Mouse (Mus musculus): Measurements from ENCODE around the gene Slc51a. TPM values are rescaled to one million over a fixed set of nuclear protein-coding genes. Genes with fewer than 3 reads are reported as not detected.

Slc51a gene
- polyA plus RNA-seq, 1 experiment from 2014 or later: 0.29 TPM

DNA sequence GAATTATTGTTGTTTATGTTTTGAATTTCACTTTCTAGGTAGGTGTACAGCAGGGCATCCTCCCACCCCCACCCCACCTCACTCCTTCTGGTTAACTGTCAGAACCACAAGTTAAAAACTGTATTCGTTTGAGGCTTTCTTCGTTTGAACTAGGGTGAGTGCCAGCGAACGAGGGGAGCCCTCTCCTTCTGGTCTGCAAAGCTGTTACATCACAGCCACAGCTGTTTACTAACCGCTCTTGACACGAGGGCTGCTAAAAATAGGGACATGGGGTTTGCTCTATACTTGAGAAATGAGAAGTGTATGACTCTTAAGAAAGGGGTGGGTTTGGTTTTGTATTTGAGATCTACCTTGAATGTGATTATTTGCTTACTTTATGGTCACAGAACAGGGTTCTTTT is 53.6 kb downstream of the Slc51a start:
- ATAC-seq (replicated peaks; ENCODE audit: low FRiP score) (no peak), DNase-seq (ENCODE audit: low spot score) (no peak)
- Histone ChIP-seq H3K9ac (ENCODE audit: low read length) (no peak overlapping the region), H3K4me2 (ENCODE audit: low read depth, low read length, severe bottlenecking) (no peak overlapping the region), H3K27ac (ENCODE audit: low read depth, low read length) (no peak overlapping the region), H3K27me3 (ENCODE audit: control insufficient read depth, insufficient read depth, low read length) (no peaks in the 10 kb centered on the region), H3K4me1 (replicated peaks; ENCODE audit: control insufficient read depth, insufficient read depth, low read length) (peaks cover 2% of the 10 kb centered on the region; the same call in 1 of the 2 replicates), H3K9me3 (ENCODE audit: control insufficient read depth, low read length) (no peaks in the 10 kb centered on the region), H3K4me3 (ENCODE audit: low read depth, low read length) (no peak overlapping the region), H3K36me3 (ENCODE audit: control insufficient read depth, insufficient read depth, low read length) (no peaks in the 10 kb centered on the region)
- WGBS: 68% methylated on average over 6 of the region's 6 CpGs

DNA sequence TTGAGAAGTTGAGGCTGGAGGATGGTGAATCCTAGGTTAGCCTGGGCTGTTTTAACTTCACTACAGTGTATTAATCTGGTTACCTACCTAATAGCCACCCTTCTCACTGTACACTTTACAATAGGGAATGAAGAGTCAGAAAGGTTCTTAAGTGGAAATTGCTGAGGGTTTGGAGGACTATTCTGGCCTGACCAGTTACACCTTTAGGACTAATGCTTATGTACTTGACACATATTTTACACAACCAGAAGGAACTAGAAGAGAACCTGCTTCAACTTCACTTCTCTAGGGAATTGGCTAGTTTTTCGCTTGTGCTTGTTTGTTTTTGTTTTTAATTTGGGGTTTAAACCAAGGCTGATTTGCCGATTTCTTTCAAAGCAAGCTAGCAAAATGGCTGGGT is 54.5 kb downstream of the Slc51a start:
- no peak for ATAC-seq (replicated peaks; ENCODE audit: low FRiP score)
- no peak overlapping the region for H3K9ac ChIP-seq (ENCODE audit: low read length)
- H3K4me2 ChIP-seq (ENCODE audit: low read depth, low read length, severe bottlenecking): no peak overlapping the region
- no peak overlapping the region for H3K4me3 ChIP-seq (ENCODE audit: low read depth, low read length)
- no peaks in the 10 kb centered on the region for H3K9me3 ChIP-seq (ENCODE audit: control insufficient read depth, low read length)
- no peaks in the 10 kb centered on the region for H3K27me3 ChIP-seq (ENCODE audit: control insufficient read depth, insufficient read depth, low read length)
- DNase-seq (ENCODE audit: low spot score): no peak
- 73% methylated on average over 2 of the region's 2 CpGs for WGBS
- H3K4me1 ChIP-seq (replicated peaks; ENCODE audit: control insufficient read depth, insufficient read depth, low read length): peaks cover 2% of the 10 kb centered on the region; the same call in 1 of the 2 replicates
- H3K27ac ChIP-seq (ENCODE audit: low read depth, low read length): no peak overlapping the region
- H3K36me3 ChIP-seq (ENCODE audit: control insufficient read depth, insufficient read depth, low read length): no peaks in the 10 kb centered on the region

DNA sequence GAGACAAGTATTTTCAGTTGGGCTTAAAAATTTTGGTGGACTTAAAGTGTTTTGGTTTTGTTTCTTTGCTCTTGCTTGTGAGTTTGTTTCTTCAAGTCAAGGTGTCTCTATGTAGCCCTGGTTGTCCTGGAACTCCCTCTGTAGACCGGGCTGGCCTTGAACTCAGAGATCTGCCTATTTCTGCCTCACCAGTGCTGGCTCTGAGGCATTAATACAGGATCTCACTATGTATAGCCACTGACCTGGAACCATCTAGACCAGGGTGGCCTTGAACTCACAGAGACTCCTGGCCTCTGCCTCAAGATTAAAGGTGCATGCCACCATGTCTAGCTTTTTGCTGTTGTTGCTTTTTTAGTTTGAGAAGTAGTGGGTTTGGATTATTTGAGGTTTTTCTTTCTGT is 55.8 kb downstream of the Slc51a start:
- Histone ChIP-seq H3K4me1 (replicated peaks; ENCODE audit: control insufficient read depth, insufficient read depth, low read length) (peaks cover 2% of the 10 kb centered on the region; the same call in 1 of the 2 replicates), H3K4me2 (ENCODE audit: low read depth, low read length, severe bottlenecking) (peak overlapping the region; percentile 93), H3K27ac (ENCODE audit: low read depth, low read length) (no peak overlapping the region), H3K27me3 (ENCODE audit: control insufficient read depth, insufficient read depth, low read length) (no peaks in the 10 kb centered on the region), H3K9me3 (ENCODE audit: control insufficient read depth, low read length) (no peaks in the 10 kb centered on the region), H3K9ac (ENCODE audit: low read length) (no peak overlapping the region), H3K4me3 (ENCODE audit: low read depth, low read length) (0 out of 2 replicates have a peak overlapping the region, but pooled peaks have one; percentile 77), H3K36me3 (ENCODE audit: control insufficient read depth, insufficient read depth, low read length) (no peaks in the 10 kb centered on the region)
- DNase-seq (ENCODE audit: low spot score): no peak
- ATAC-seq (replicated peaks; ENCODE audit: low FRiP score): no peak
- WGBS: 88% methylated on average over 1 of the region's 1 CpGs

DNA sequence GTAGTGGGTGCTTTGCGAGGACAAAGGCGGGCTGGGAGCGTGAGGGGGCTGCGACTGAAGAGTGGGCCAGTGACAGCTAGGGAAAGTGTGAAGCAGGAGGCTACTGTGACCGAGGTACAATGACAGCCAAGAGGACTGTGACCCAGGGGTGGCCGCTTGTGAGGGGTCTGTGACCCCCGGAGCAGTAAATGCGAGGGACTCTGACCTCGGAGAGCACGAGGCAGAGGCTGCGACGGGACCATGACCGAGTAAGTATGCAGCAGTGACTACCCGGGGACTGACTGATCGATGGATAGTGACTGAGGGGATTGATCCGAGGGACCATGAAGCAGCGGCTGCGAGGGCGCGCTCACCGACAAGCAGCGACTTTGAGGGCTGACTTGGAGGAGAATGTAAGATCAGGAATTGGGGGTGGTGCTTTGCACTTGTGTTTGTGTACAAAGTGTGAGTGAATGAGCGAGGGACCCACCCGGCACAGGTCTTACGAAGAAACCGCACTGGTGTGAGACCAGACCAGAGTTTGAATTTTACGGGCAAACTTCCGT is 56.6 kb downstream of the Slc51a start:
- Histone ChIP-seq H3K36me3 (ENCODE audit: control insufficient read depth, insufficient read depth, low read length) (no peaks in the 10 kb centered on the region), H3K9me3 (ENCODE audit: control insufficient read depth, low read length) (no peaks in the 10 kb centered on the region), H3K27me3 (ENCODE audit: control insufficient read depth, insufficient read depth, low read length) (no peaks in the 10 kb centered on the region), H3K4me1 (replicated peaks; ENCODE audit: control insufficient read depth, insufficient read depth, low read length) (peaks cover 2% of the 10 kb centered on the region; the same call in 1 of the 2 replicates), H3K4me3 (ENCODE audit: low read depth, low read length) (peak overlapping the region; percentile 77), H3K4me2 (ENCODE audit: low read depth, low read length, severe bottlenecking) (peak overlapping the region; percentile 93), H3K9ac (ENCODE audit: low read length) (peak overlapping the region; percentile 82), H3K27ac (ENCODE audit: low read depth, low read length) (peak overlapping the region; percentile 80; the same call in 1 of the 2 replicates)
- peak; percentile 85 for ATAC-seq (replicated peaks; ENCODE audit: low FRiP score)
- 2% methylated on average over 28 of the region's 28 CpGs for WGBS
- DNase-seq (ENCODE audit: low spot score): no peak

DNA sequence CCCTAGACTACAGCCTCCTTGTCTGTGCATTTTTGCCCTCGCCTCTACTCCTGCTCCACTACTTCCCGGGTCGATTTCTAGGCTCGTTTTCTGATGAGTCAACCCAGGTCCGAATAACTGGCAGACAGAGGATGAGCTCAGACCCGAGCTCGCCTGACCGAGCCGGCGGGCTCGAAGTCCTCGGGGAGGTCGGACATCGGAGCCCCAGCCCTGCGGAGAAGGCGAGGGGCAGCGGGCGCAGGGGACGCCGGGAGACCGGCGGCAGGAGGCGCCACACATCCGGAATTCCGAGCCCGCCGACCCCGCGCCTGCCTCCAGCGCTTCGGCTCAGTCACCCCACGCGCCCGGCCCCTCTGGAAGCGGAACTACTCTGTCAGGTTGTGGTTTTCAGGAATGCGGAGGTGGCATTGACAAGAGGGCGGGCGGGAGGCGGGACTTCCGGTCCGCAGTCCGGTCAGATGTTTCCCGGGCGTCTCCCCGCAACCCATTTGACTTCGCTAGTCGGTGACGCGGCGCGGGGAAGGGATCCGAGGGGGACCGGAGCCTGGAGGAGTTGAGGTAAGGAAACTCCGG is 57.1 kb downstream of the Slc51a start, which contains the start of gene Pcyt1a:
Gene Pcyt1a, plus strand, starts transcription at position 448 of the 573 bp plus-strand sequence.
- peak within 1 kb of the TSS; percentile 82 for H3K9ac ChIP-seq (ENCODE audit: low read length)
- peak; percentile 97 for ATAC-seq (replicated peaks; ENCODE audit: low FRiP score)
- DNase-seq (ENCODE audit: low spot score): peak; percentile 96

DNA sequence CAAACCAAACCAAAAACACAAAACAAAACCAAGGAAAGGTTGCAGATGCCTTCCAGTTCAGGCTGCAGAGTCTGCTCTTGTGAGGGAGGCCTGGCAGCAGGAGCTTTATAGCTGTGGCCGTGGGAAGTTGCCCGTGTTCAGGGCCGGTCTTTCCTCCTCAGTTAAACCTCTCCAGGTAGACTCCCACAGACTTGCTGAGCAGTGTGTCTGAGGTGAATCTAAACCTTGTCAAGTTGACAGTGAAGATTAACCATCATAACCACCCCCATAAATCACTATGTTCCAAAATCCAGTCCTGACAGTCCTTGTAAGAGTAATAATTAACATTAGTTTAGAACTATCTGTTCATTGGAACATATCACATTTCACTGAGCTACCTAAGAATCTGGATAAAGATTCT is 60.2 kb downstream of the Slc51a start:
- H3K4me2 ChIP-seq (ENCODE audit: low read depth, low read length, severe bottlenecking): no peak overlapping the region
- 90% methylated on average over 3 of the region's 3 CpGs for WGBS
- no peak overlapping the region for H3K4me3 ChIP-seq (ENCODE audit: low read depth, low read length)
- ATAC-seq (replicated peaks; ENCODE audit: low FRiP score): no peak
- H3K9ac ChIP-seq (ENCODE audit: low read length): no peak overlapping the region
- H3K36me3 ChIP-seq (ENCODE audit: control insufficient read depth, insufficient read depth, low read length): no peaks in the 10 kb centered on the region
- peaks cover 2% of the 10 kb centered on the region; the same call in 1 of the 2 replicates for H3K4me1 ChIP-seq (replicated peaks; ENCODE audit: control insufficient read depth, insufficient read depth, low read length)
- no peaks in the 10 kb centered on the region for H3K27me3 ChIP-seq (ENCODE audit: control insufficient read depth, insufficient read depth, low read length)
- no peak for DNase-seq (ENCODE audit: low spot score)
- no peaks in the 10 kb centered on the region for H3K9me3 ChIP-seq (ENCODE audit: control insufficient read depth, low read length)
- H3K27ac ChIP-seq (ENCODE audit: low read depth, low read length): no peak overlapping the region

More for the DNA sequence above, 57.1 kb downstream of the Slc51a start, which contains the start of gene Pcyt1a:
- under 1% methylated on average over 52 of the region's 54 CpGs for WGBS
- H3K27me3 ChIP-seq (ENCODE audit: control insufficient read depth, insufficient read depth, low read length): no peaks in the 10 kb centered on the region
- H3K9me3 ChIP-seq (ENCODE audit: control insufficient read depth, low read length): no peaks in the 10 kb centered on the region
- H3K4me2 ChIP-seq (ENCODE audit: low read depth, low read length, severe bottlenecking): peak within 1 kb of the TSS; percentile 93
- peaks cover 2% of the 10 kb centered on the region; the same call in 1 of the 2 replicates for H3K4me1 ChIP-seq (replicated peaks; ENCODE audit: control insufficient read depth, insufficient read depth, low read length)
- H3K36me3 ChIP-seq (ENCODE audit: control insufficient read depth, insufficient read depth, low read length): no peaks in the 10 kb centered on the region
- H3K4me3 ChIP-seq (ENCODE audit: low read depth, low read length): peak within 1 kb of the TSS; percentile 77
- peak within 1 kb of the TSS; percentile 80 for H3K27ac ChIP-seq (ENCODE audit: low read depth, low read length)

Other genes with a start within 250 kb of the Slc51a start
- gene Fbxo45, start 240.7 kb downstream of the Slc51a start, polyA plus RNA-seq (2014; fragmentation: Nextera tagmentation; extraction: Ambion mirVana): 28.0 and 31.1 TPM in 2 replicates
- gene Wdr53, start 240.7 kb downstream of the Slc51a start, polyA plus RNA-seq (2014; fragmentation: Nextera tagmentation; extraction: Ambion mirVana): 17.4 and 20.3 TPM in 2 replicates
- not detected in 2 replicates for gene Smco1, start 216.4 kb downstream of the Slc51a start, polyA plus RNA-seq (2014; fragmentation: Nextera tagmentation; extraction: Ambion mirVana)
- gene Rnf168, start 210.4 kb downstream of the Slc51a start, polyA plus RNA-seq (2014; fragmentation: Nextera tagmentation; extraction: Ambion mirVana): 36.6 and 40.9 TPM in 2 replicates
- gene Ubxn7, start 155.6 kb downstream of the Slc51a start, polyA plus RNA-seq (2014; fragmentation: Nextera tagmentation; extraction: Ambion mirVana): 24.6 and 28.8 TPM in 2 replicates
- not detected in 2 replicates for gene Tm4sf19, start 87.4 kb downstream of the Slc51a start, polyA plus RNA-seq (2014; fragmentation: Nextera tagmentation; extraction: Ambion mirVana)
- 33.1 and 36.1 TPM in 2 replicates for gene Tctex1d2, start 68.2 kb downstream of the Slc51a start, polyA plus RNA-seq (2014; fragmentation: Nextera tagmentation; extraction: Ambion mirVana)
- 41.9 and 45.3 TPM in 2 replicates for gene Pcyt1a, start 57.0 kb downstream of the Slc51a start, polyA plus RNA-seq (2014; fragmentation: Nextera tagmentation; extraction: Ambion mirVana)
- gene Zdhhc19, start 8.4 kb upstream of the Slc51a start, polyA plus RNA-seq (2014; fragmentation: Nextera tagmentation; extraction: Ambion mirVana): not detected in 2 replicates
- 68.4 and 73.6 TPM in 2 replicates for gene Tfrc, start 121.0 kb upstream of the Slc51a start, polyA plus RNA-seq (2014; fragmentation: Nextera tagmentation; extraction: Ambion mirVana)
- gene Tnk2, start 156.0 kb upstream of the Slc51a start, polyA plus RNA-seq (2014; fragmentation: Nextera tagmentation; extraction: Ambion mirVana): 11.2 and 12.1 TPM in 2 replicates
- 0.12 TPM in 1 of 2 replicates, not detected in the other for gene Muc4, start 248.0 kb upstream of the Slc51a start, polyA plus RNA-seq (2014; fragmentation: Nextera tagmentation; extraction: Ambion mirVana)

Measured in forebrain, embryonic 11.5 days (tissue).